Mouse (Mus musculus) erythroblast, adult 5-6 weeks (primary cell): ENCODE measurements around the gene Ost4. TPM values are rescaled to one million over a fixed set of nuclear protein-coding genes. Genes with fewer than 3 reads are reported as not detected.
"Not testable (repeated sequence)": the region's sequence is repeated elsewhere in the genome, so short reads cannot be mapped to it uniquely, and the experiment has no call there.

Experiments
- ATAC-seq: replicated peaks from 2 replicates; pipeline ENCODE4 v1.8.0; 2016; ENCODE audit warnings: moderate number of reproducible peaks, mild to moderate bottlenecking, moderate TSS enrichment, inconsistent platforms; ENCODE audit not compliant: poor library complexity, low FRiP score, severe bottlenecking
- total RNA-seq, 2 experiments: library from RNA; stranded (forward) in 1 of 2; stranded (reverse) in 1 of 2; fragments of 150-400 nt in 1 of 2; fragments of 200-764, 138-1000 nt in 1 of 2; gene quantifications; 2 replicates each; pipeline versions ENCODE4 v1.2.3 to v1.2.4; 2015 to 2017; ENCODE audit warnings: low replicate concordance in 2 of 2

Ost4 gene
- total RNA-seq, 2 experiments from 2014 or later: 140 to 167 TPM

- no peak for ATAC-seq
Measured at GRCm38 (mm10) chr5:30909863-30910262, 2.3 kb upstream of the Ost4 start.

GRCm38 (mm10) chr5:30909300-30909659 is 1.7 kb upstream of the Ost4 start:
- no peak for ATAC-seq

GRCm38 (mm10) chr5:30908426-30909299 is 1.1 kb upstream of the Ost4 start:
- ATAC-seq: no peak

- no peak for ATAC-seq
Measured at GRCm38 (mm10) chr5:30901860-30902259, 5.7 kb downstream of the Ost4 start.

- ATAC-seq: no peak
Measured at GRCm38 (mm10) chr5:30890375-30890774, 17.2 kb downstream of the Ost4 start.

- ATAC-seq: no peak
Measured at GRCm38 (mm10) chr5:30889088-30889754, 18.4 kb downstream of the Ost4 start.

GRCm38 (mm10) chr5:30888337-30889087 is 19.1 kb downstream of the Ost4 start, which contains the start of gene Agbl5:
Gene Agbl5 (plus strand): TSS chr5:30888694.
- ATAC-seq: peak; percentile 50

- peak; percentile 72 for ATAC-seq
Measured at GRCm38 (mm10) chr5:30887858-30888336, 19.7 kb downstream of the Ost4 start.

GRCm38 (mm10) chr5:30887331-30887761 is 20.2 kb downstream of the Ost4 start:
- ATAC-seq: peak; percentile 53

GRCm38 (mm10) chr5:30886731-30887130 is 20.9 kb downstream of the Ost4 start:
- no peak for ATAC-seq

GRCm38 (mm10) chr5:30886209-30886608 is 21.4 kb downstream of the Ost4 start:
- ATAC-seq: no peak

- ATAC-seq: not testable (repeated sequence)
Measured at GRCm38 (mm10) chr5:30881839-30882238, 25.7 kb downstream of the Ost4 start.

GRCm38 (mm10) chr5:30879347-30879943 is 28.1 kb downstream of the Ost4 start:
- no peak for ATAC-seq

- no peak for ATAC-seq
Measured at GRCm38 (mm10) chr5:30878616-30879015, 29.0 kb downstream of the Ost4 start.

- no peak for ATAC-seq
Measured at GRCm38 (mm10) chr5:30874365-30874764, 33.2 kb downstream of the Ost4 start.

GRCm38 (mm10) chr5:30872574-30872973 is 35.0 kb downstream of the Ost4 start:
- no peak for ATAC-seq

- ATAC-seq: no peak
Measured at GRCm38 (mm10) chr5:30870131-30870406, 37.5 kb downstream of the Ost4 start.

- peak; percentile 96 for ATAC-seq
Measured at GRCm38 (mm10) chr5:30869405-30870130, 38.0 kb downstream of the Ost4 start.

GRCm38 (mm10) chr5:30868981-30869380 is 38.6 kb downstream of the Ost4 start:
- ATAC-seq: no peak
